Mouse (Mus musculus) left cerebral cortex, postnatal 14 days (tissue): ENCODE results near the gene Rab42. TPM values are rescaled to one million over a fixed set of nuclear protein-coding genes. Genes with fewer than 3 reads are reported as not detected.

Experiments
- DNase-seq, 2 experiments: peaks; one replicate each; pipeline ENCODE4 v3.0.0; 2021 to 2022; ENCODE audit warnings: low spot score in 2 of 2, mixed read lengths in 1 of 2
- intact Hi-C: fragments of 180-260 bp; cut with DNase I; formaldehyde crosslinking; loops from one replicate; pipeline ENCODE4 v1.15.1; 2025
- long read RNA-seq, 2 experiments: library from polyadenylated mRNA; stranded (forward); transcript quantifications; one replicate each; pipeline ENCODE4 v2.0.0; 2021
- total RNA-seq, 2 experiments: library from RNA; stranded (reverse); gene quantifications; 2 replicates each; pipeline ENCODE4 v1.2.3; 2021

Gene Rab42
- total RNA-seq, result 1 to 10 TPM in 1 of 2 experiments, under 1 TPM in 1; 0.61 to 1.3 TPM
- long read RNA-seq, experiment 1, partial matches to known transcripts, result 0 of 3 reads
- long read RNA-seq, experiment 1, other reads (novel, unspliced or antisense), result 0 of 3 reads
- long read RNA-seq, experiment 2, partial matches to known transcripts, result 0 of 2 reads
- long read RNA-seq, experiment 2, other reads (novel, unspliced or antisense), result 0 of 2 reads

DNA sequence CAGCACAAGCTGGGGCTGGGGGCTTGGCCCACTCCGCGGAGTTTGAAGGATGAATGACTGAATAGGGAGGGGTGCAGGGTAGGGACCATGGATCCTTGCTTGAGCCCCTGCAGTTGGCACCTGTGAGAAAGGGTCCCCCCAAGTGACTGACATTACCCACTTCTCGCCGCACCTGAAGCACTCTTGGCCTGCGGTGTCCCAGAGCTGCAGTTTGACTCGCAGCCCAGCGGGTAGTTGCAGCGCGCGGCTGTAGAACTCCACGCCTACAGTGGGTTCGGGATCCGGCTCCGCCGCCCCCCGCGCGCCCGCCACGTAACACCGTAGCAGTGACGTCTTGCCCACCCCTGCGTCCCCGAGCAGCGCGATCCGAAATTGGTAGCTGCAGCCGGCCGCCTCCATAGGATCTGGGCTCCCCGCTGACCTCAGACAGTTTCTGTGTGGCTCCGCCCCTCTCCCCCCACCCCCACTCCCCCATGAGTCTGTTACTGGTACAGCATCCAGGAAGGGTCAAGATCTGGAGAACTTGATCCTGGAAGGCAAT lies at the start of gene Rab42:
Rab42 (minus strand) TSS at position 447 of the 541 bp plus-strand sequence.
- peak; percentile 62 to 66 for DNase-seq
- intact Hi-C loops, result no loop called here

- intact Hi-C loops, result loop anchor here (5.0 kb wide), 2 partner anchors 60 to 80 kb away; partner anchors contain the start of gene Taf12
Measured at GRCm38 (mm10) chr4:132352739-132353138, 49.6 kb upstream of the Rab42 start.

GRCm38 (mm10) chr4:132351401-132351800 lies 48.2 kb upstream of the Rab42 start:
- DNase-seq, result no peak
- intact Hi-C loops, result loop anchor here (5.0 kb wide), 2 partner anchors 61 to 79 kb away; partner anchors contain the start of gene Taf12

More at GRCm38 (mm10) chr4:132352739-132353138, 49.6 kb upstream of the Rab42 start:
- no peak for DNase-seq

DNA sequence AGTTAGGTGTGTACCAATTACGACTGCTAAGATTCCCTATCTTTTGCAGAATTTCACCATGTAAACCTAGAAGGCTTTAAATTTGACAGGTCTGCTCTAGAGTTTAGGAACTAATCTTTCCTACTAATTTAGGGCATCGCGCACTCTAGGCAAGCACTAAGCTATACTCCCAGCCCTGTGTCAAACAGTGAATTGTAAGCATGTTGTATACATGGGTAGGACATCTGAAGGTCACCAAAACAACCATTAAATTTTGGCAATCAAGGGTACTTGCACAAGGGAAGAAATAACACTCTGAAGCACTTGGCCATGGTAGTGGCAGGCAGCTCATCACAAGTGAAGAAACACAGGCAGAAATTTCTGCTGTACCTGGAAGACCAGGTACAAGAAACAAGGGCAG lies 47.7 kb upstream of the Rab42 start:
- DNase-seq, result no peak
- intact Hi-C loops, result loop anchor here (5.0 kb wide), 2 partner anchors 61 to 79 kb away; partner anchors contain the start of gene Taf12

GRCm38 (mm10) chr4:132350123-132350740 lies 47.0 kb upstream of the Rab42 start:
- no peak for DNase-seq
- intact Hi-C loops, result loop anchor here (5.0 kb wide), 2 partner anchors 62 to 78 kb away; partner anchors contain the start of gene Taf12

GRCm38 (mm10) chr4:132349495-132350122 lies 46.4 kb upstream of the Rab42 start:
- no peak for DNase-seq
- intact Hi-C loops, result loop anchor here (5.0 kb wide), 3 partner anchors 57 to 77 kb away; partner anchors contain the start of gene Taf12

- intact Hi-C loops, result loop anchor here (5.0 kb wide), 1 partner anchor 54 kb away; no protein-coding TSS in a partner anchor
Measured at GRCm38 (mm10) chr4:132346661-132347060, 43.5 kb upstream of the Rab42 start.

GRCm38 (mm10) chr4:132346261-132346660 lies 43.1 kb upstream of the Rab42 start:
- intact Hi-C loops, result loop anchor here (5.0 kb wide), 1 partner anchor 54 kb away; no protein-coding TSS in a partner anchor
- DNase-seq, result no peak

More at GRCm38 (mm10) chr4:132346661-132347060, 43.5 kb upstream of the Rab42 start:
- DNase-seq, result no peak

DNA sequence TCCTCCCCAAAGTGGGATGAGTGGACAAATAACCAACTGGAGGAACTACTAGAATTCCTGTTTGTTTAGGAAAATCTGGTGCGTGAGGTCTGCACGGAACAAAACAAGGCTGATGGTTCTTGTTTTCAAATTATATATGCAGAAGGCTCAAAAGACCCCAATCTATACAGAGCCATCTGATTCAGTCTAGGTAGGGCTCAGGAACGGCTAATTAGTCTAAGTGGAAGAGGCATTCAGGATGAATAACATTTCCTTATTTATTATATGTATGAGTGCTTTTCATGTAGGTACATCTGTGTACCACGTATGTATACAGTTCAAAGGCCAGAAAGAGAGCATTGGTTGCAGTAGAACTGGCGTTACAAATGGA lies 42.6 kb upstream of the Rab42 start:
- DNase-seq, result no peak
- intact Hi-C loops, result loop anchor here (5.0 kb wide), 1 partner anchor 54 kb away; no protein-coding TSS in a partner anchor

GRCm38 (mm10) chr4:132345135-132345842 lies 42.1 kb upstream of the Rab42 start:
- peak; percentile 94 to 97 for DNase-seq
- intact Hi-C loops, result loop anchor here (5.0 kb wide), 1 partner anchor 53 kb away; no protein-coding TSS in a partner anchor

DNA sequence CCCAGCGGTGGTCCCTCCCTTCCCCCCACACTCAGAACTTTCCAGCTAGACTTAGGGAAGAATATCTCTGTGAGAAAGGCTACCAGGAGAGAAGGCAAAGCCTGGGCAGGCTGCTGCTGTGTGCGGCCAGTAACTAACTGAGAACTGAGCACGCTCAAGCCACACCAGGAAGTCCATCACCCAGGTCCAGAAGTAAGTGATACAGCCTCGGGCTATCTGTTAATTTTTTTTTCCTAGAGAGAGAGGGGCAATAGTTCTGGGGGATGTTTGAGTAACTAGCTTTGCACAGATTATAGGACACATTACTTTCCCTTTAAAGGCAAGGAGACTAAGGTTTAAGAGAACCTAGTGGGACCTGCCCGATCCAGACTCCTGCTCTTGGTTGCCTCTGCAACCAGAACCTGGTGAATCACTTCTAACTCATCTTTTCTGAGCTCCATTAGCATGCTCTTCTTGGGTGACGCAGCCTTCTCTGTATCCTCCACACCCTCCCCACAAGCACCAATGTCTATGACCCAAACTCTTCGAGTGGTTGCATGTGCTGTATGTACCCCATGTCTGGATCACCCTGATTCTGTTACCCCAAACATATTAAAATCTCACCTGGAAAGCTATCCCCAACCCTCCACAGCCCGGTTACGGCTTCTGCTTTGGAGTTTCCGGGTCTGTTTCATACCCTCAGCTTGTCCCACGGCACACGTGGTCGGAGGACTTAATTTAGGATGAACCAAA lies 41.4 kb upstream of the Rab42 start:
- peak in 1 of 2 experiments; percentile 41 for DNase-seq
- intact Hi-C loops, result loop anchor here (5.0 kb wide), 1 partner anchor 52 kb away; no protein-coding TSS in a partner anchor

DNA sequence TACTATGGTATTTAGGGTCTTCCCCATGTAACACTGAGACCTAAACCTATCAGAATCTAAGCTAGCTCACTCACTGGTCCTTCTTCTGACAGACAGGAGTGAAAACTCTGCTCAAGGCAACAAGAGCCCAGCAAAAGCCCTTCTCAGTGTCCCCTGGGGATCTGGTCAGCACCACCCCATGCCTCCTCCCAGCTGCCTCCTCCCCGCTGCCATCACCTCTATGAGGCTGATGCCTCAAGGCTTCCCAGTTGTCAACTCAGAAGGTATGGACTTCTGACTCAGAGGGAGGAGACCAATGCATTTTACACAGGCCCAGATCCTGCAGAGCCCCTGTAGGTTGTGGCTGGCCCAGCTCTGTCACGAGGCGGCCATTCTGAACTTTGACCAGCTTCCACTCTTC lies 38.3 kb upstream of the Rab42 start:
- DNase-seq, result no peak

DNA sequence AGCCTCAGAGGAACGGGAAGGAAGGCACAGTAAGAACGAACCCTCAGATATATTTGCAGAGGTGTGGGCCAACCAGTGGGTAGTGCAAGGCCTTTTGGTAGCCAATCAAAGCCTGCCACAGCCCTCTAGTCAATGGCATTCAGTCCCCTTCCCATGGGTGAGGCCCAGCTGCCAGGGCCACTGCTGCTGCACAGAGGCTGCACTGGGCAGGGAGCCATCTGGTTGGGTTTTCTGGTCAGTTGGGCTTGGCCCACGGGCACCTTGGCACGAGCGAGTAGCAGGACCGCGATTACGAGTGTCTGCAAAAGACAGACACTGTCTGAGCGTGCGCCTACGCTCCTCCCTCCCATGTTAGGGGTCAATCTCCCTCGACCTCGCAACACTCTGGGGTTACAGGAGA lies 35.8 kb upstream of the Rab42 start:
- intact Hi-C loops, result no loop called here
- DNase-seq, result peak; percentile 17 to 23

More for the DNA sequence above, 38.3 kb upstream of the Rab42 start:
- intact Hi-C loops, result no loop called here

DNA sequence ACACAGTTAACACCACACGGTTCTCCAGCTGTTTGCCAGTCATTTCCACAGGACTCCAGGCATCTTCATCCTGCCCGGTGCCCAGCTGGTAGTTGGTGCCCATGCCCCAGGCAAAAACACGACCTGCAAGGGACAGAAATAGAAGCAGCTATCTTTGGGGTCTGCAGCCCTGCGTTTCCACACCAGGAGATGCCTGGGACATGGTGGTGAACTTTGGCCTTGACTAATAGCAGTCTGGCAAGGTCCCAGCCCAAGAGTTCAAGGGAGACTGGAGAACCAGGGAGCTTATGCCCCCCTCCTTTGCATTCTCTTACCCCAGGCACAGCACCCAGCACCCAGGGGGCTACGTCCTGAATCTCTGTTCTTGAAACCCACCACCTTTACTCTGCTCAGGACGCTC lies 29.7 kb upstream of the Rab42 start:
- intact Hi-C loops, result no loop called here

DNA sequence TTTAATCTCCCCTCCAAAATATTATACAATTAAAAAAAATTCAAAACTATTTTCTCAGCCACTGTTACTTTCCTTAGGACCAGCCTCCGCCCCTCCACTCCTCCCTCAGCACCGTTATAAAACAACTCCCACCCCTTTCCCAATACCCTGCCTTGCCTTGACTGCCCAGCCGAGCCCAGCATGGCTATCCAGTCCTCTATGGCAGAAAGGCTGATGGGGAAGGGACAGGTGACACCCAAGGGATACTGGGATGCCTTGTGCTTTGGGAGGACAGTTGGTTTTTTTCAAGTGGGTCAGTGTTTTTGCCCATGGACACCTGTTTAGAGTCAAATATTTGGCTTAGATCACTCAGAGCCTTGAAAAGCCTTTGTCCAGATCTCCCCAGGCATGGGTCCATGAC lies 28.8 kb upstream of the Rab42 start:
- DNase-seq, result no peak
- intact Hi-C loops, result no loop called here

More for the DNA sequence above, 29.7 kb upstream of the Rab42 start:
- no peak for DNase-seq

- intact Hi-C loops, result no loop called here
- DNase-seq, result no peak
Measured at GRCm38 (mm10) chr4:132329835-132330354, 26.7 kb upstream of the Rab42 start.

- peak; percentile 66 to 80 for DNase-seq
- intact Hi-C loops, result no loop called here
Measured at GRCm38 (mm10) chr4:132329115-132329834, 26.1 kb upstream of the Rab42 start, which contains the start of gene Trnau1ap. Gene Trnau1ap (minus strand): TSS chr4:132329538.
